Mouse (Mus musculus) cerebellum, adult 2 months (tissue): ENCODE results near the gene Snx13.

Source experiments
- CTCF ChIP-seq: fragments of 200-500 bp; IDR thresholded peaks from 2 replicates; pipeline ENCODE4 v1.5.1; 2011; ENCODE audit warnings: low read depth, mild to moderate bottlenecking, control low read depth, low read length, moderate library complexity, borderline replicate concordance; ENCODE audit not compliant: insufficient read depth
- POLR2A ChIP-seq: fragments of 200-500 bp; IDR thresholded peaks from 2 replicates; pipeline ENCODE4 v1.6.1; 2011; ENCODE audit warnings: low read length, control low read depth, borderline replicate concordance; ENCODE audit not compliant: insufficient read depth

DNA sequence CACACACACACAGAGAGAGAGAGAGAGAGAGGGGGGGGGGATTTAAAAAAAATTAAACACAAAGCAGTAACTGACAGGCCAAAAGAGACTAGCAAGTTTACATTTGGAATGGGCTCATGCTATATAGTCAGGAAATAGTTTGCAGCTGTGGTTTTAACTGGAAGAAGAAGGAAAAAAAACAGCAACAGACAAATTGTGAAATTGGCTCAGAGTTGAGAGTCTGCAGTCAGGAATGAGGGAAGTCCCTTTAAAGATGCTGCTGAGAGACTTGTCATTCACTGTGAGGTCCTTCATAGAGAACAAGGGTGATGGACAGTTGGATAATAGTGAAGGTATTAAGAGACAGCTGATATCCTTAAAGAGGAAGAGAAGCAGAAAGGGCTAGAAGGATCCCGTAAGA lies 35.5 kb upstream of the Snx13 start:
- TF ChIP-seq CTCF (no peak), POLR2A (no peak)
